Mouse (Mus musculus) cerebellum, postnatal 4 days (tissue): ENCODE measurements around the gene Cd5l.

Source experiments
- DNase-seq, 2 experiments: peaks; one replicate each; pipeline ENCODE4 v3.0.0; 2022; ENCODE audit warnings: low spot score in 2 of 2, mixed read lengths in 1 of 2

Gene Cd5l

DNA sequence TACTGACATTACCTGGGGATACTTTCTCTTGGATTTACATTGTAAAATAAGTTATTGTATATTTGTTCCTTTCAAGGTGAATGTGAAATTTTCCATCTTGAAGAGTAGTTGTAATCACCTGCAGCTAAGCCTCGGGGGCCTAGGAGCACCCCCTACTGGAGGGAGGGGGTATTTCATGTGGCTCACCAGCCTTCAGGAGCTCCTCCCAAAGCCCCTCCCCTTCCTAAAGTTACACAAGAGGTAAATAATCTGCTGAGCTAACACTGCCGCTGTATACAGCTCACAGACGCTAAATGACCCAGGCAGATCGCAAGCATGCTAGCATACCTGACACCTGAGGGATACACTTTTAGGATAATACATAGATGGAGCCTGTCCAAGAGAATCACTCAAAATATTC is 50.5 kb downstream of the Cd5l start:
- no peak for DNase-seq

- no peak for DNase-seq
These were observed 51.7 kb downstream of the Cd5l start for GRCm38 (mm10) chr3:87409196-87409935.

GRCm38 (mm10) chr3:87410605-87411004 is 52.9 kb downstream of the Cd5l start:
- no peak for DNase-seq

GRCm38 (mm10) chr3:87411150-87411549 is 53.5 kb downstream of the Cd5l start:
- DNase-seq: peak in 1 of 2 experiments; percentile 25

DNA sequence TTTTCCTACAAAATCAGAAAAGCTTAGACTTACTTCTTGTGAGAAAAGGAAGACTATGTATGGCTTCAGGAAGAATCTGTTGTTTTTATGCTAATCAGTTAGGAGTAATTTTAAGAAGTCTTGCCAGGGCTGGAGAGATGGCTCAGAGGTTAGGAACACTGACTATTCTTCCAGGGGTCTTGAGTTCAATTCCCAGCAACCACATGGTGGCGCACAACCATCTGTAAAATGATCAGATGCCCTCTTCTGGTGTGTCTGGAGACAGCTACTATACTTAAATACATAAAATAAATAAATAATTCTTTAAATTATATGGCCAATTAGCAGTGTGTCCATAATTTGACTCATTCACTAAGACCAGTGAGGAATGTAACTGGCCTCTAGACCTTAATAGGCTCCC is 63.0 kb downstream of the Cd5l start:
- DNase-seq: no peak
